Mouse (Mus musculus) ovary, adult 10 weeks (tissue): ENCODE measurements around the gene Xpo4. TPM values are rescaled to one million over a fixed set of nuclear protein-coding genes. Genes with fewer than 3 reads are reported as not detected.

Experiments used
- polyA plus RNA-seq: library from polyadenylated mRNA; stranded (reverse); fragments of 350-450 nt; fragmentation: Illumina TruSeq; extraction: RNeasy Lipid Tissue Mini Kit (QIAGEN cat#74804); gene quantifications from one replicate; pipeline ENCODE4 v1.2.3, GENCODE M21; 2014

Gene Xpo4
- 59.0 TPM for polyA plus RNA-seq

GRCm38 (mm10) chr14:57664822-57665627 is at the start of gene Xpo4:
TSS of gene Xpo4 (minus strand) at chr14:57665430.

GRCm38 (mm10) chr14:57571155-57572133 is 93.8 kb downstream of the Xpo4 start, which contains the start of gene Eef1akmt1:
TSS of gene Eef1akmt1 (minus strand) at chr14:57571612.

Other genes starting within 250 kb of the Xpo4 start
- gene Ift88, start 241.4 kb downstream of the Xpo4 start, polyA plus RNA-seq, result 59.7 TPM
- 10.3 TPM for gene Il17d, start 140.7 kb downstream of the Xpo4 start, polyA plus RNA-seq
- 9.2 TPM for gene Eef1akmt1, start 93.8 kb downstream of the Xpo4 start, polyA plus RNA-seq
- gene Gm49361, start 80.7 kb upstream of the Xpo4 start, polyA plus RNA-seq, result not detected
- 125 TPM for gene Lats2, start 93.0 kb upstream of the Xpo4 start, polyA plus RNA-seq
- gene Sap18, start 132.8 kb upstream of the Xpo4 start, polyA plus RNA-seq, result 262 TPM
- gene Ska3, start 160.8 kb upstream of the Xpo4 start, polyA plus RNA-seq, result 26.9 TPM
- gene Mrpl57, start 160.8 kb upstream of the Xpo4 start, polyA plus RNA-seq, result 53.5 TPM
- 302 TPM for gene Zdhhc20, start 224.8 kb upstream of the Xpo4 start, polyA plus RNA-seq